Mouse (Mus musculus): ENCODE results near the gene Tbc1d19. TPM values are rescaled to one million over a fixed set of nuclear protein-coding genes. Genes with fewer than 3 reads are reported as not detected.

The Tbc1d19 gene
- polyA plus RNA-seq, 1 experiment, result 13.3 TPM

- 87% methylated on average over 4 of the region's 4 CpGs for WGBS
- Histone ChIP-seq H3K4me1 (ENCODE audit: control insufficient read depth, insufficient read depth, low read length) (no peaks in the 10 kb centered on the region), H3K27ac (ENCODE audit: control insufficient read depth, insufficient read depth, low read depth, low read length, poor library complexity) (no peak overlapping the region), H3K4me3 (replicated peaks; ENCODE audit: control insufficient read depth, low read depth, low read length) (no peak overlapping the region)
- no peak for TF ChIP-seq CTCF (IDR thresholded peaks at IDR 0.05; ENCODE audit: control insufficient read depth, insufficient read depth, low read length)
Measured at GRCm38 (mm10) chr5:53834489-53834888, 25.1 kb downstream of the Tbc1d19 start.

GRCm38 (mm10) chr5:53841256-53841655 is 31.9 kb downstream of the Tbc1d19 start:
- Histone ChIP-seq H3K4me3 (replicated peaks; ENCODE audit: control insufficient read depth, low read depth, low read length) (no peak overlapping the region), H3K27ac (ENCODE audit: control insufficient read depth, insufficient read depth, low read depth, low read length, poor library complexity) (no peak overlapping the region), H3K4me1 (ENCODE audit: control insufficient read depth, insufficient read depth, low read length) (no peaks in the 10 kb centered on the region)
- 89% methylated on average over 5 of the region's 5 CpGs for WGBS
- TF ChIP-seq CTCF (IDR thresholded peaks at IDR 0.05; ENCODE audit: control insufficient read depth, insufficient read depth, low read length), result no peak
- no peak for TF ChIP-seq POLR2A (IDR thresholded peaks at IDR 0.05; ENCODE audit: borderline replicate concordance, control insufficient read depth, low read depth, low read length)

- no peaks in the 10 kb centered on the region for H3K4me1 ChIP-seq (ENCODE audit: control insufficient read depth, insufficient read depth, low read length)
- no peak overlapping the region for H3K27ac ChIP-seq (ENCODE audit: control insufficient read depth, insufficient read depth, low read depth, low read length, poor library complexity)
- H3K4me3 ChIP-seq (replicated peaks; ENCODE audit: control insufficient read depth, low read depth, low read length), result no peak overlapping the region
- TF ChIP-seq CTCF (IDR thresholded peaks at IDR 0.05; ENCODE audit: control insufficient read depth, insufficient read depth, low read length) (no peak), POLR2A (IDR thresholded peaks at IDR 0.05; ENCODE audit: borderline replicate concordance, control insufficient read depth, low read depth, low read length) (no peak)
- WGBS, result 48% methylated on average over 2 of the region's 2 CpGs
Measured at GRCm38 (mm10) chr5:53848294-53848942, 39.0 kb downstream of the Tbc1d19 start.

- Histone ChIP-seq H3K27ac (ENCODE audit: control insufficient read depth, insufficient read depth, low read depth, low read length, poor library complexity) (no peak overlapping the region), H3K4me3 (replicated peaks; ENCODE audit: control insufficient read depth, low read depth, low read length) (no peak overlapping the region), H3K4me1 (ENCODE audit: control insufficient read depth, insufficient read depth, low read length) (no peaks in the 10 kb centered on the region)
- 91% methylated on average over 5 of the region's 5 CpGs for WGBS
- no peak for TF ChIP-seq CTCF (IDR thresholded peaks at IDR 0.05; ENCODE audit: control insufficient read depth, insufficient read depth, low read length)
- no peak for TF ChIP-seq POLR2A (IDR thresholded peaks at IDR 0.05; ENCODE audit: borderline replicate concordance, control insufficient read depth, low read depth, low read length)
Measured at GRCm38 (mm10) chr5:53852574-53852973, 43.2 kb downstream of the Tbc1d19 start.

GRCm38 (mm10) chr5:53854561-53854960 is 45.2 kb downstream of the Tbc1d19 start:
- Histone ChIP-seq H3K4me3 (replicated peaks; ENCODE audit: control insufficient read depth, low read depth, low read length) (no peak overlapping the region), H3K4me1 (ENCODE audit: control insufficient read depth, insufficient read depth, low read length) (no peaks in the 10 kb centered on the region), H3K27ac (ENCODE audit: control insufficient read depth, insufficient read depth, low read depth, low read length, poor library complexity) (no peak overlapping the region)
- no peak for TF ChIP-seq CTCF (IDR thresholded peaks at IDR 0.05; ENCODE audit: control insufficient read depth, insufficient read depth, low read length)
- no peak for TF ChIP-seq POLR2A (IDR thresholded peaks at IDR 0.05; ENCODE audit: borderline replicate concordance, control insufficient read depth, low read depth, low read length)
- WGBS, result 88% methylated on average over 6 of the region's 6 CpGs

- 84% methylated on average over 6 of the region's 6 CpGs for WGBS
- Histone ChIP-seq H3K27ac (ENCODE audit: control insufficient read depth, insufficient read depth, low read depth, low read length, poor library complexity) (no peak overlapping the region), H3K4me1 (ENCODE audit: control insufficient read depth, insufficient read depth, low read length) (no peaks in the 10 kb centered on the region), H3K4me3 (replicated peaks; ENCODE audit: control insufficient read depth, low read depth, low read length) (no peak overlapping the region)
- TF ChIP-seq POLR2A (IDR thresholded peaks at IDR 0.05; ENCODE audit: borderline replicate concordance, control insufficient read depth, low read depth, low read length) (no peak), CTCF (IDR thresholded peaks at IDR 0.05; ENCODE audit: control insufficient read depth, insufficient read depth, low read length) (no peak)
Measured at GRCm38 (mm10) chr5:53856011-53856410, 46.6 kb downstream of the Tbc1d19 start.

- 70% methylated on average over 5 of the region's 5 CpGs for WGBS
- TF ChIP-seq CTCF (IDR thresholded peaks at IDR 0.05; ENCODE audit: control insufficient read depth, insufficient read depth, low read length), result no peak
- TF ChIP-seq POLR2A (IDR thresholded peaks at IDR 0.05; ENCODE audit: borderline replicate concordance, control insufficient read depth, low read depth, low read length), result no peak
- no peaks in the 10 kb centered on the region for H3K4me1 ChIP-seq (ENCODE audit: control insufficient read depth, insufficient read depth, low read length)
- H3K4me3 ChIP-seq (replicated peaks; ENCODE audit: control insufficient read depth, low read depth, low read length), result no peak overlapping the region
- H3K27ac ChIP-seq (ENCODE audit: control insufficient read depth, insufficient read depth, low read depth, low read length, poor library complexity), result no peak overlapping the region
Measured at GRCm38 (mm10) chr5:53865146-53865545, 55.7 kb downstream of the Tbc1d19 start.

GRCm38 (mm10) chr5:53865991-53866390 is 56.6 kb downstream of the Tbc1d19 start:
- no peak for TF ChIP-seq CTCF (IDR thresholded peaks at IDR 0.05; ENCODE audit: control insufficient read depth, insufficient read depth, low read length)
- TF ChIP-seq POLR2A (IDR thresholded peaks at IDR 0.05; ENCODE audit: borderline replicate concordance, control insufficient read depth, low read depth, low read length), result no peak
- 85% methylated on average over 6 of the region's 6 CpGs for WGBS

More at GRCm38 (mm10) chr5:53865991-53866390, 56.6 kb downstream of the Tbc1d19 start:
- Histone ChIP-seq H3K4me3 (replicated peaks; ENCODE audit: control insufficient read depth, low read depth, low read length) (no peak overlapping the region), H3K27ac (ENCODE audit: control insufficient read depth, insufficient read depth, low read depth, low read length, poor library complexity) (no peak overlapping the region), H3K4me1 (ENCODE audit: control insufficient read depth, insufficient read depth, low read length) (no peaks in the 10 kb centered on the region)

All from bone marrow, adult 2 months (tissue).